Mouse (Mus musculus) urinary bladder, postnatal 0 days (tissue): Measurements from ENCODE around the gene Depp1. TPM values are rescaled to one million over a fixed set of nuclear protein-coding genes. Genes with fewer than 3 reads are reported as not detected.

ENCODE experiments used
- microRNA-seq: library from miRNA; unstranded; fragments of <30 nt; microRNA quantifications from one replicate; pipeline ENCODE4, GENCODE M21; 2016
- polyA plus RNA-seq: library from polyadenylated mRNA; unstranded; fragments of >200 nt; fragmentation: Nextera tagmentation; extraction: Ambion mirVana; gene quantifications from 2 replicates; pipeline ENCODE4 v1.2.1, GENCODE M21; 2015

Depp1 gene
- 30.6 and 34.3 TPM in 2 replicates for polyA plus RNA-seq

GRCm38 (mm10) chr6:116650406-116650805, at the start of gene Depp1:
Gene Depp1 (plus strand): TSS chr6:116650609.

DNA sequence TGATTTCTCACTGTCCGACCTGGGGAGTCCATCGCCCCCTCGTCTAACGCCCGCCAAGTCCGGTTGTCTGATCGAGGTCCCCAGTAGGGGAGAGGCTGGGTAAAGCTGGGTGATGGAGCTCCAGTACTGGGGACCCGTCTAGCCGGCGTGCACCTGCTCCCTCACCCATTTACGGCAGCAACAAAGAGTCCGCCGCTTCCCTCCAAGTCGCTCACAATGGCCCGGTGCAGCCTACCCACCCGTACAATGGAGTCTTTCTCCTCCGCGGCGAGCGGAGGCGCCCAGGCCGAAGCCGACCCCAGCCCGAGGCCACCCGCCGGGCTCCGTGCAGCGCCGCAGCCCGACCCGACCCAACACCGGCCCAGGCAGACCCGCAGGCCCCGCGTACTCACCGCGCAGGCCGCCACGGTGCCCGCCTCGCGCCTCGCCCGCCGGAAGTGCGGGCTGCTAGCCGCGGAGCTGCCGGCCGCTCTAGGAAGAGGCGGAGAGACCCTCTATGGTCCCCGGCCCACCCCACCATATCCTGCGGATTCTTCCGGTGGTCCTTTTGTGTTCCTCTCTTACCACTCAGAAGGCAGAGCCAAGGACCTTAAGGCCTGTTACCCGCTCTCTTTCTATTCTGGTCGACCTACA, 21.8 kb upstream of the Depp1 start, which contains the start of gene Zfp422:
Gene Zfp422 (minus strand): TSS at position 461 of the 633 bp plus-strand sequence.

DNA sequence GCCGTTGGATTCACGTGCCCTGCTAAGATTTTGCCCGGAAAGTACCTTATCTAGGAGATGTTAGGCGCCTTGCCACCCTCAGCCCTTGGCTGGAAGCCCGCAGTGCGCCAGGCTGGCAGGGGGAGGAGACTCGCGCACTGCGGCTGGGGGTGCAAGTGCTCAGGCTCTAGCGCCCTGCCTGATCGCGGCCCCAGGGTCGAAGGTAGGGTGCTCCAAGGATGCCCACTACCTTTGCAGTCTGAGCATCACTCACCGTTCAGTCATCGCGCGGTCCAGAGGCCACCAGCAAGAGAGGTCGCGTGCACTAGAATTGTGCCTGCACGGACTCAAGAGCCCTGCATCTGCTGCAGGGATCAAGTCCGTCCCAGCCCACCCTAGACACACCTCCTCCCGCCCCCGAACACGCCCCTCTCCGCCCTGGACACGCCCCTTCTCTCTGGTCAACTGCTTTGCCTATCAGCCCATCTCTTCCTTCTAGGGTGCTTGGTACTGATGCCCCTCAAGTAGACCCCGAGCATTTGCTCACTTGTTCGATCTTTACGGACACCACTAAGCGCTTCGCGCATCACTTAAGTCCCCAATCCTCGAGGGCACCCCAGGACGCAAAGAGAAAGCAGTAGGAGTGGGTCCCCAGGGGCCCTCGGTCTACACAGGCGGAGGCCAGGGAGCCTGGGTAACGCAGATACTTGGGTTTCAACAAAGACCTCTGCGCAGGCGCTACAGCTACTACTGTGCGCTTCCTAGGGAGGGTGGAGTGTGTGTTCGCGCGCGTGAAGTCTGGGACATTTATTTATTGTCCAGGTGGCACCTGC, 23.3 kb downstream of the Depp1 start, which contains the start of gene Rassf4:
Gene Rassf4 (minus strand): TSS at position 482 of the 812 bp plus-strand sequence.

Small RNAs within 50 kb of the gene (microRNA-seq; reads per million reads assigned to microRNA genes)
- gene Mir7043: 0.93 reads per million

Other genes with a start within 250 kb of the Depp1 start
- 2.7 and 5.5 TPM in 2 replicates for gene Alox5, start 189.4 kb upstream of the Depp1 start, polyA plus RNA-seq
- not detected in 2 replicates for gene Olfr211, start 161.5 kb upstream of the Depp1 start, polyA plus RNA-seq
- gene Olfr212, start 144.1 kb upstream of the Depp1 start, polyA plus RNA-seq: not detected in 2 replicates
- not detected in 2 replicates for gene Olfr213, start 112.2 kb upstream of the Depp1 start, polyA plus RNA-seq
- gene Gm5580, start 99.5 kb upstream of the Depp1 start, polyA plus RNA-seq: 0.17 and 0.46 TPM in 2 replicates
- not detected in 2 replicates for gene Olfr214, start 96.4 kb upstream of the Depp1 start, polyA plus RNA-seq
- not detected in 2 replicates for gene Olfr215, start 66.4 kb upstream of the Depp1 start, polyA plus RNA-seq
- 37.5 and 47.2 TPM in 2 replicates for gene Zfp422, start 21.6 kb upstream of the Depp1 start, polyA plus RNA-seq
- gene Rassf4, start 23.3 kb downstream of the Depp1 start, polyA plus RNA-seq: 4.6 and 5.8 TPM in 2 replicates
- gene Tmem72, start 66.3 kb downstream of the Depp1 start, polyA plus RNA-seq: 0.01 TPM in 2 replicates